Mouse (Mus musculus): Measurements from ENCODE around the gene Timm9. TPM values are rescaled to one million over a fixed set of nuclear protein-coding genes. Genes with fewer than 3 reads are reported as not detected.

Gene Timm9
- 29.6 and 35.3 TPM in 2 replicates for polyA plus RNA-seq (2012; rRNA removed)

- peak; percentile 53 for DNase-seq (ENCODE audit: low spot score)
These were observed at the start of gene Timm9, which contains the start of gene 2700049A03Rik for GRCm38 (mm10) chr12:71136130-71136973. Gene Timm9 (minus strand): TSS chr12:71136684. Gene 2700049A03Rik (plus strand): TSS chr12:71136848.

GRCm38 (mm10) chr12:71184396-71184795, 47.9 kb upstream of the Timm9 start:
- DNase-seq (ENCODE audit: low spot score) = no peak

GRCm38 (mm10) chr12:71183736-71184135, 47.3 kb upstream of the Timm9 start:
- no peak for DNase-seq (ENCODE audit: low spot score)

DNA sequence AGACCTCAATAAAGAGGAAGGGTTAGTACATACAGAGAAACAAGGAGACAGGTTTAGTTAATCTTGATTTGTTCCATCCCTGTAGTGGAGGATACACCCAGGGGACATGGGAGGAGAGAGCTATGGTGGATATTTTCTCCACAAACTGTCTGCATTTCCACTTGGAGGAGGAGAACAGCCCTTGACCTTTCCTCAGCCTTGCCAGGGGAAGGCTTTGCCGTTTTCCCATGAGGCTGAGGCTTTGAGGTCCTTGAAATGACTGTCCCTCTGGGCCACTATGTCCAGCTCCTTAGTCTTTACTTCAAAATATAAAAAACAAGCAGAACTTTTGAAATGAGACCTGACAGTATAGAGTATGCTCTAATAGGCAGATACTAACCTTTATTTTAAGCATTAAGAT, 33.4 kb upstream of the Timm9 start:
- DNase-seq (ENCODE audit: low spot score) = no peak

- DNase-seq (ENCODE audit: low spot score) = no peak
These were observed 27.9 kb upstream of the Timm9 start for GRCm38 (mm10) chr12:71164410-71164809.

DNA sequence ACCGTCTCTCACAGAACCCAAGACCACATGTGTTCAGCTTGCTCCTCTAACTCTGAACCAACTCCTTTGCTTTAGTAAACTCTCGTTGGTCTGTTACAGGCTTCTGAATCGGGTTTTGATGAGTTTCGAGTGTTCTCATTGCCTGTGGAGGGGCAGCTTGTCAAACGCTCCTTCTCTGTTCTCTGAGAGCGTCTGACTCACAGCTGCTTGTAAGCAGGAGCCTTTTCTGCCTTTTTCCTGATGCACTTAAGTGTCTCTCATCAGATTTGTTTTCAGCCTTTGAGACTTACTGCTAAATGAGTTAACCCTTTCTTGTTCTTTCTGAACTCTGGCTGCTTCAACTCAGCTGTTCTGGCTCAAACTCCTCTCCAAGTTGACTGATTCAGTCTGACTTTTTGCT, 21.5 kb upstream of the Timm9 start:
- no peak for DNase-seq (ENCODE audit: low spot score)

- no peak for DNase-seq (ENCODE audit: low spot score)
These were observed 18.5 kb upstream of the Timm9 start for GRCm38 (mm10) chr12:71154979-71155378.

DNA sequence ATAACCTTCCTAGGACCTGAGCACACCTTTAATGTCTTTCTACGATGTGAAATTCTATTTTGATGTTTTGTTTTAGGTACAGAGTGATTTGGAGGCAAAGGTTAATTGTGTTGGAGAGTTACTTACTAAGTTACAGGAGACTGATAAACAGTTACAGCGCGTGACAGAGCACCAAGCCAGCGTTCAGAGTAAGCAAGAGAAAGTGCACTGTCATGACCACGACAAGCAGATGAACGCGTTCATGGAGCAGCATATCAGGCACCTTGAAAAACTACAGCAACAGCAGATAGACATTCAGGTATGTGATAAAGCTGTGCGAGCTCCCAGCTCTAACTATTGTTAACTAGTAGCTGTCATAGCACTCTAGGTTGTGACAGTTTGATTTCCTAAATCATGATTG, 13.7 kb upstream of the Timm9 start:
- DNase-seq (ENCODE audit: low spot score) = no peak

GRCm38 (mm10) chr12:71149456-71149855, 13.0 kb upstream of the Timm9 start:
- DNase-seq (ENCODE audit: low spot score) = no peak

GRCm38 (mm10) chr12:71148801-71149200, 12.3 kb upstream of the Timm9 start:
- DNase-seq (ENCODE audit: low spot score) = no peak

DNA sequence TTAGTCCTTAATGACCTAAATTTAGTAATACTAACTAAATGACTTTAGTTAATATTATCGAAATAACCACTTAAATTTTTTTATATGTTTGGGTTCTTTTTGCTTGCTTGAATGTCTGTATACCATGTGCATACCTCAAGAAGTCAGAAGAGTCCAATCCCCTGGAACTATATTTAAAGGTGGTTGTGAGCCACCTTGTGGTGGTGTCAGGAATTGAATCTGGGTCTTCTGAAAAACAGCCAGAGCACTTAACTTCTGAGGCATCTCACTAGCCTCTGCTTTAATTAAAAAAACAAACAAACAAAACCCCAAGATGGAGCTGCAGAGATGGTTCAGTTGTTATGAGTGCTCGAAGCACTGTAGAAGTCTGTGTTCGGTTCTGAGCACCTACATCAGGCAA, 11.2 kb upstream of the Timm9 start:
- DNase-seq (ENCODE audit: low spot score) = no peak

- no peak for DNase-seq (ENCODE audit: low spot score)
These were observed 4.7 kb upstream of the Timm9 start for GRCm38 (mm10) chr12:71141189-71141588.

DNA sequence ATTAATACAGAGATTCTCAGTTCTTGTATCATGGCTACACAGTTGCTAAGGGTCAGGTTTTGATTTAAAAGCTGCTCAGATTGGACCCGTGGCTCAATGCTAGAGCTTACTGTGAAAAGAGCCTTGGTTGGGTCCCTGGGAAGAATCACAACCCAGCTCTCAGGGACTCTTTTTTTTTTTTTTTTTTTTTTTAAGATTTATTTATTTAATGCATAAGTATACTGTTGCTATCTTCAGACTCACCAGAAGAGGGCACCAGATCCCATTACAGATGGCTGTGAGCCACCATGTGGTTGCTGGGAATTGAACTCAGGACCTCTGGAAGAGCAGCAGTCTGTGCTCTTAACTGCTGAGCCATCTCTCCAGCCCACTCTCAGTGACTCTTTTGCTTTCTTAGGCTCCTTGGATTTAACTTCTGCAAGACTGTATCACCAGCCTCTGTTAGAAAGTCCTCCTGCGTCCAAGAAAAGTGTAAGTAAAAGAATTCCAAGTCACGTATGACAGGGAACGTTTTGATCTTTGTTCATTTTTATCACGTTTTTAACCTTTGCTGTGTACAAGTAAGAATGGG, 2.9 kb upstream of the Timm9 start:
- no peak for DNase-seq (ENCODE audit: low spot score)

GRCm38 (mm10) chr12:71137686-71138085, 1.2 kb upstream of the Timm9 start:
- no peak for DNase-seq (ENCODE audit: low spot score)

- peak; percentile 61 for DNase-seq (ENCODE audit: low spot score)
These were observed 549 bp upstream of the Timm9 start for GRCm38 (mm10) chr12:71136974-71137491.

- DNase-seq (ENCODE audit: low spot score) = no peak
These were observed 903 bp downstream of the Timm9 start for GRCm38 (mm10) chr12:71135581-71135980.

- DNase-seq (ENCODE audit: low spot score) = no peak
These were observed 13.2 kb downstream of the Timm9 start for GRCm38 (mm10) chr12:71123286-71123685.

DNA sequence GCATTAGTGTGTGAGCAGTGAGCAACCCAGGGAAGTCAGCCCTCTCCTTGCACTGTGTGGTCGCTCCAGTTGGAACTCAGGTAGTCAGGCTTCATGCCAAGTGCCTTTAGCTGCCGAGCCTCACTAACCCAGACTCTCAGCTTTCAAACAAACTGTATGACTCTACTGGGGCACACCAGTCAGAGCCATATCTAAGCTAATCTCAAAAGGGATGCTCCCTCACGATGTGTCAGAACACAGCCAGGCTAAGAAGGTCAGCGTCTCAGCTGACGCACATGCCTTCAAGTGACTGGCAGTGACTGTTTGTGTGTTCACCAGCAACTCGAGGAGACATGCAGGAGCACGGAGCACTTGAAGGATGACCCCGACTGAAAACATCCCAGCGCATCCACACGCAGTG, 13.8 kb downstream of the Timm9 start:
- no peak for DNase-seq (ENCODE audit: low spot score)

- no peak for DNase-seq (ENCODE audit: low spot score)
These were observed 20.1 kb downstream of the Timm9 start for GRCm38 (mm10) chr12:71116411-71116810.

GRCm38 (mm10) chr12:71113675-71114288, 22.7 kb downstream of the Timm9 start:
- DNase-seq (ENCODE audit: low spot score) = no peak

GRCm38 (mm10) chr12:71113074-71113473, 23.4 kb downstream of the Timm9 start:
- no peak for DNase-seq (ENCODE audit: low spot score)

DNA sequence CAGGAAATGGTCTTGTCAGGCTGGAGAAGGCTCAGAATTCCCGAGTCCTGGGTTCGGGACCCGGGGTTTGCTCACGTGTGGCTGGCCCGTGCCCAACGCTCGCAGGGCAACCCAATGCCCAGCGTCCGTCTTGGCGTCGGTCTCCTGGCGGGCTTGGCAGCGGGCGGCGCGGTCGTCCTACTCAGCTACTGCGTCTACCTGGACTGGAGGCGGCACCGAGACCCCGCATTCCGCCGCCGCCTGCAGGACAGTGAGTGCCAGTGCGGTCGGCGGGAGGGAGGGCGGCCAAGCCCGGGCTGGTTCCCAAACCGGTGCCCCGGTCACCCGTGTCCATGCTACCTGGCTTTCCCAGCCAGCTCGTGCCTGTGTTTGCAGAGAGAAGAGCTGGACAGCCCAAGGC, 25.2 kb downstream of the Timm9 start, which contains the start of gene Tomm20l:
Gene Tomm20l (plus strand): TSS at position 98 of the 400 bp plus-strand sequence.
- DNase-seq (ENCODE audit: low spot score) = peak; percentile 38

Data from urinary bladder, adult 2 months (tissue).